Comparison of ENCODE assay signal across 31 mouse cellular contexts in genomic region chr1:88450668-88451067, GRCm38 (mm10). TPM values are rescaled to one million over a fixed set of nuclear protein-coding genes. Genes with fewer than 3 reads are reported as not detected.
"Had no signal": no experiment of that assay in that cellular context is flagged by ENCODE, and none has a peak within 500 bp of the region (broad histone marks: within the 10 kb centered on the region; RNA-seq: fewer than 3 reads in every experiment).

No protein-coding gene starts in this region.

- H3K4me1 ChIP-seq: liver, embryonic 12.5 days; liver, embryonic 15.5 days; neural tube, embryonic 12.5 days had no signal

- H3K27ac ChIP-seq: limb, embryonic 10.5 days; limb, embryonic 13.5 days; liver, embryonic 12.5 days; liver, embryonic 15.5 days; lung, embryonic 15.5 days; midbrain, embryonic 10.5 days; midbrain, embryonic 13.5 days; neural tube, embryonic 12.5 days; neural tube, embryonic 15.5 days had no signal

- H3K9ac ChIP-seq: limb, embryonic 13.5 days; liver, embryonic 12.5 days; liver, embryonic 15.5 days; lung, embryonic 15.5 days; midbrain, embryonic 13.5 days; neural tube, embryonic 12.5 days; neural tube, embryonic 15.5 days had no signal

- H3K27me3 ChIP-seq: limb, embryonic 13.5 days; liver, embryonic 15.5 days; lung, embryonic 15.5 days; midbrain, embryonic 13.5 days; neural tube, embryonic 12.5 days; neural tube, embryonic 15.5 days had no signal

- ATAC-seq: liver, embryonic 12.5 days; midbrain, embryonic 13.5 days; midbrain, embryonic 16.5 days had no signal

- DNase-seq: kidney, adult 9 months; kidney, postnatal 14 days; kidney, postnatal 4 days; liver; lung, adult 18-20 months; lung, postnatal 10 days; lung, postnatal 36 days; retina, postnatal 1 day; right cerebral cortex, postnatal 25 days; thymus, adult 18-20 months; thymus, postnatal 4 days had no signal

- H3K36me3 ChIP-seq: limb, embryonic 10.5 days; limb, embryonic 13.5 days; liver, embryonic 12.5 days; liver, embryonic 15.5 days; lung, embryonic 15.5 days; midbrain, embryonic 10.5 days; midbrain, embryonic 13.5 days; neural tube, embryonic 12.5 days; neural tube, embryonic 15.5 days had no signal

- H3K4me3 ChIP-seq: limb, embryonic 10.5 days; limb, embryonic 13.5 days; liver, embryonic 12.5 days; liver, embryonic 15.5 days; lung, embryonic 15.5 days; megakaryocyte, embryonic 14.5 days; midbrain, embryonic 10.5 days; midbrain, embryonic 13.5 days; myocyte; neural tube, embryonic 12.5 days; neural tube, embryonic 15.5 days had no signal

RNA-seq across cellular contexts. Expression of gene Spp2, which starts 43.9 kb away (rescaled TPM):
- total RNA-seq: layer of hippocampus, adult 18-20 months; left cerebral cortex, postnatal 25 days; monocyte, adult 5-6 weeks had no signal
- polyA plus RNA-seq: limb, embryonic 10.5 days; limb, embryonic 13.5 days; midbrain, embryonic 10.5 days; myocyte; neural tube, embryonic 12.5 days; neural tube, embryonic 15.5 days; testis, adult 2 months had no signal

RNA-seq across cellular contexts. Expression of gene Glrp1, which starts 59.2 kb away (rescaled TPM):
- total RNA-seq: layer of hippocampus, adult 18-20 months; layer of hippocampus, postnatal 25 days; left cerebral cortex, adult 18-20 months; left cerebral cortex, postnatal 25 days; monocyte, adult 5-6 weeks had no signal
- polyA plus RNA-seq: kidney, embryonic 16.5 days; limb, embryonic 10.5 days; limb, embryonic 13.5 days; liver, embryonic 12.5 days; midbrain, embryonic 10.5 days; midbrain, embryonic 13.5 days; midbrain, embryonic 16.5 days; neural tube, embryonic 12.5 days; neural tube, embryonic 15.5 days; spleen, adult 2 months had no signal
